Mouse (Mus musculus) v-Abl transformed pro-B cells (cell line): ENCODE results near the gene Hoxa10.

Experiments
- in situ Hi-C, 2 experiments: fragments of 400-800 bp; cut with MboI; formaldehyde crosslinking; loops; one replicate each; pipeline ENCODE4 v1.15.1; 2025; ENCODE audit not compliant: unreplicated experiment in 2 of 2

The Hoxa10 gene

DNA sequence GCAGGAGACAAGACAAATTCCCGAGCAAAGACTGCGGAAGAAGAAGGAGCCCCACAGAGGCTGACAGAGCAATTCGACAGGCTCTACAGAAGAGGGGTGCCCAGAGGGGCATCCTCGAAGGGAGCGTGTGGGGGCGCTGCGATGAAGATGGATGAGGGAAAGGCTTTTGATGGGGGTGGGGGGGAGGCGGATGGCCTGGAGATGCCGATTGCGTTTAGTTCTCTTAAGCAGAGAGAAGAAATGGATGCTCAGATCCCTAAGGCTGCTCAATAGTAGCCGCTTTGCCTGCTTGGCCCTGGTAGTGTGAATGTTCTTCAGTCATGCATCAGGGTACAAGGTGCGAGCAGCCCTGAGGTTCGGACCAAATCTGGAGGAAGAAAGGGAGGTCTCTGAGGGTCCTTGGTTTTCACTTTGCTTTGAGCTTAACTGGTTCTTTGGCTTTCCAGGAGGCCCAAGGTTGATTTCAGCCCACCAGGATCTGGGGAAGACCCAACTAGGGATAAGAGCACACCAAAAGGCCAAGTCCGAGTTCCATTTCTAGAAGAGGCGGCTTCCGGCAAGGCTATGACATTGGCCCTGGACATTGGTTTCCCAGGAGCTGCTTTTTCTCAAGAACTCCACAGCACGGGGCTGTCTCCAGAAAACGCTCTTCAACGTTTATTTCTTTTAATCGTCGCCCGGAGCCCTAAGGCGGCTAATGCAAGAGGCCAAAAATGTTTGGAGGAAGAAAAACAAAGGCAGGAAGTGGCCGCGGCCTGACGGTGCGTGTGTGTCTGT, 8.2 kb upstream of the Hoxa10 start:
- in situ Hi-C loops, result loop anchor here in 1 of 2 experiments (25.0 kb wide), 1 partner anchor 1587 kb away; the partner anchor contains the start of gene Npvf

DNA sequence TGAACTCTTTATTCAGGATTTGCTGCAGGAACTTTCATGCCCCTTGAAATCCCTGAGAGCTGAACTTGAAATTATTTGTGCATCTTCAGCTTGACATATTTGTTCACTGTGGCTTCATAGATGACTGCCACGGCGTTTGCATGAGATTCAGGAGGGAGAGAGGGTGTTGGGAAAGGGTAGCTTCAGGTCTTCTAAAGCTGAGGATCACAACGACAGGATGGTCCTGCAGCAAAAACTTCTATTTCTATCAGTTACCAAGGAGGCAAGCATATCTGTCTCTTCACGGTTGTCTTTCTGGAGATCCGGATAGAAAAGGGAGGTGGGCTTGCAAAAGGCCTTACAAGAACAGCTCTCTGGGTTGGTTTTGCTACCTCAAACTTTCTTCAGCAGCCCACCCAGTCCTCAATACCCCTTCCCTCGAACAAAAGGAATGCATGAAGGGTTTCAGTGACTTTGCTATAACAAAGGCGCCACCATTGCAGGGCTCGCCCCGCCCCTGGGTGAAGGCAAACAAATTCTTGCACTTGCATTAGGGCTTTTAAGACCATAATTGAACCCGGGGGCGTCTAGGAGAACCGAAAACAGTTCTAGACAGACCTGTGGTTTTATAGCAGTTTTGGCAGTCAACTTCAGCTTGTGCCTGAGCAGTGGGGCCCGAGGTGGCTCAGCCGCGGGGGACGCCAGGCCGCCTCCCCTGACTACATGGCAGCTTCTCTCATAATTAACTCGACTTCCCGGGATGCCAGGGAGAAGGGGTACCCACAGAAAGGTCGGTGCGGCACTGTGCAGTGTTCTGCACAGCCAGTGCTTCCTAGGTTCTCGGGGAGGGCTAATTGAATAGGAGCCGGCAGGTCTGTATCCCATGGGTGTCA, 7.3 kb upstream of the Hoxa10 start:
- in situ Hi-C loops, result loop anchor here in 1 of 2 experiments (25.0 kb wide), 1 partner anchor 1586 kb away; the partner anchor contains the start of gene Npvf

DNA sequence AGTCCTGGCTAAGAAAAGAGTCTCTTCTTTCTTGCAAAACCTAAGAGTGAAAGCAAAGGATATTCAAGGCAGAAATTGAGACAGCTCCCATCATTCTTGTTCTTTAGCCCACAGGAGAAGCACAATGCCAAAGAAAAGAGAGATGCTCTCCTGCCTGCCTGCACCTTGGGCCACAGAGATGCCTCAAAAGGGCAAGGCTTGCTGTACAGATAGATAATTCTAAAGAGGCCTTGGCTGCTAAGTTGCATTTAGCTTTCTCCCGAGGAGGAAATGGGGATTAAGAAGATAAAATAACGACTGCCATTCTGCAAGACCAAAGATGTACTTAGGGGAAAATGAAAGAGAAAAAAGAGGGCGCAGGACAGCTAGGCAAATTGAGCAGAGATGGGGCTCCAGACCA, 6.3 kb upstream of the Hoxa10 start:
- in situ Hi-C loops, result loop anchor here in 1 of 2 experiments (25.0 kb wide), 1 partner anchor 1585 kb away; the partner anchor contains the start of gene Npvf

DNA sequence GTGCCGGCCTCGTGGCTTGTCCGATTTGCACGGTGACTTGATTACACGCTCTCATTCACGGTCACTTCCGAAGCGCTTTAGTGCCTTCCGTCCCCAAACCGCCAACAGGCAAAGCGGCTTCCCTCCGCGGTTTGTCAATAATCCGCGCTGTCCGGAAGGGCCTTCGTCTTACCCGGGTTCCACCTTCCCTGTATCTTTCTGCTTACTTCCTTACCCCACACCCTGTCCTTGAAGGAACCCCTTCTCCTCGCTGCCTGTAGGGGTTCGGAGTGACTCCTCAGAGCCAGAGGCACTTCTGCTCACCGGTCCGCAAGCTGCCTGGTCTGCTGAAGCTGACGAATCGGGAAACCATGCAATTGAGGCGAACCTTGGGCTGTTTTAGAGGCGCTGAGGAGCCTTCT, 5.7 kb upstream of the Hoxa10 start:
- in situ Hi-C loops, result loop anchor here in 1 of 2 experiments (25.0 kb wide), 1 partner anchor 1584 kb away; the partner anchor contains the start of gene Npvf

DNA sequence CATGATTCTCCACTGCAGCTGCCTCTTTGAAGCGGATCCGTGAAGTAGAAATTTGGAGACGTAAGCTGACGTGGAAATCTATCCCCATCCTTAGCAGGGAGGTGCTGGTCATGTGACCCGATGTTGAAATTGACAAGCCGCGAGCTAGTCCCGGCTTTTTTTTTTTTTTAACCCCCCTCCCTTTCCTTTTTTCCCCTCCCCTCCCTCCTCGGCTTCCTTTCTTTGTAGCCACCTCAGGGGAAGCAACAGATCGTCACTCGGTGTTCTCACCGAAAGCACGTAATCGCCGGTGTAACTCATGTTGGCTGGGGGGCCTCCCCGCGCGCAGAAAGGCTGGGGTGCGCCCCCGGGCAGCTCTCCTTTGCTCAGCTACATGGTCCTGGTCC, 5.1 kb upstream of the Hoxa10 start, which contains the start of gene Hoxa11:
Gene Hoxa11 (minus strand): TSS at position 54 of the 386 bp plus-strand sequence.
- in situ Hi-C loops, result loop anchor here in 1 of 2 experiments (25.0 kb wide), 1 partner anchor 1583 kb away; the partner anchor contains the start of gene Npvf

DNA sequence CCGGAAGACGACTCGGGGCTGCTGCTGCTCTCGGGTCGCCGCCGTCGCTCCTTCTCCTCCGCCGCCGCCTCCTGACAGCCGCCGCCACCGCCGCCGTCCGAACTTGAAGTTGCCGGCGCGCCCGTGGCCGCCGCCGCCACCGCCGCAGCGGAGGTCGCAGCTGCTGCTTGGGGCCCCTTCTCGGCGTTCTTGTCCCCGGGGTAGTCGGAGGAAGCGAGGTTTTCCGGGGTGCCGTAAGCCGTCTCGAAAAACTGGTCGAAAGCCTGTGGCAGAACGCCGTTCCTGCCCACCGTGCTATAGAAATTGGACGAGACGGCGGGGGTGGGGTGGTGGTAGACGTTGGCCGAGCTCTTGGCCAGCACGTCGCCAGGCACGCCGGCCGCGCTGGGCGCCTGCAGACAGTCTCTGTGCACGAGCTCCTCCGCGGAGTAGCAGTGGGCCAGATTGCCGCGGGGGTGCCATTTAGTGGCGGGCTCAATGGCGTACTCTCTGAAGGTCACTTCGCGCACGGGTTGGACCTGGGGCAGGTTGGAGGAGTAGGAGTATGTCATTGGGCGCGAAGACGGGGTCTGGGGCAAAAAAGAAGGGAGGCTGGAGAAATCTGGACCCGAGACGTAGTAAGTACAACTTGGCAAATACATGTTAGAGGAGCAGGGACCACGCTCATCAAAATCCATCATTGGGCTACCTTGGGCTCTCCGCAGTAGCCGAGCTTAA, 4.5 kb upstream of the Hoxa10 start:
- in situ Hi-C loops, result loop anchor here in 1 of 2 experiments (25.0 kb wide), 1 partner anchor 1583 kb away; the partner anchor contains the start of gene Npvf

DNA sequence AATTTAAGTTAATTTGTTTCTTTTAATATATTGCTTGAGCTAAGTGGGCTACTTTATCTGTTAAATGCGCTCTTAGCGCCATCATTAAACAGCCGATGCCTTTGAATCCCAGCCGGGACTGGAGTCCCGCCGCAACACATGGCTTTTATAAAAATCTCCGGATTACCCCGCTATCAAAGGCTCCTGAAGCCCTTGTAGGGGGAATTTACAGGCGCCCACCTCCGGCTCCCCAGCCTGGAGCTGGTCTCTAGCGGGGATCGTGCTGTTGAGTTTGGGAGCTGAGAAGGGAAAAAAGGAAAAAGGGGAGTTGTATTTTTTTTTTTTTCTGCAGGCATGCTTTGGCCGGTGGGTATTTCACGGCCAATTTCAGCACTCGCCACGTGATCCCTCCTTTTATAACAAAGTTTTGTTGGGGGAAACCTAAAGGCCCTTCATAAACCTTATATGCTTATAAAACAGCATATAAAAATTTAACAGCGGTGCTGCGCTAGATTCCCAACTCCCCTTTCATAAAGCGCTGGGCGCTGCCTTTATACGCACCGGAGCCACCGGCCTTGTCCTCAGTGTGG, 3.9 kb upstream of the Hoxa10 start:
- in situ Hi-C loops, result loop anchor here in 1 of 2 experiments (25.0 kb wide), 1 partner anchor 1582 kb away; the partner anchor contains the start of gene Npvf

DNA sequence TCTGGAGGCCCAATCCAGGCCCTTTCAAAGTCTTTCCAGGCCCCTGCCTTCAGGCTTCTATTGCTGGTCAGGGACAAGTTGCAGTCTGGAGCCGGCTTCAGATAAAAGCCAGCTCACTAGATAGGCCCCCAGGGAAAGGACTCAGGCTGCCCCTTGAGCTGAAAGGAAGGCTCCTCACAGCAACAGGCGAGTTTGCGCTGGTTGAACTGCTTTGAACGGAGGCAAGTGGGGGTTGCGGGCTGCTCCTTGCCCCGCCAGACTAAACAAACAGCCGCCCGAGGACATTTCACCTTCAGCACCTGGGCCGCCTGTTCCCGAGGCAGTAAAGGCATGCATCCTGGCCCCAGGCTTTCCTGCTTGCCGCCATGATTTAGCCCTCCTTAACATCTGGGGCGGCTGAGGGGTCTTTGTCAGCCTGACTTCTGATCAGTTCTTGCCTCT, 3.0 kb upstream of the Hoxa10 start:
- in situ Hi-C loops, result loop anchor here in 1 of 2 experiments (25.0 kb wide), 1 partner anchor 1581 kb away; the partner anchor contains the start of gene Npvf

DNA sequence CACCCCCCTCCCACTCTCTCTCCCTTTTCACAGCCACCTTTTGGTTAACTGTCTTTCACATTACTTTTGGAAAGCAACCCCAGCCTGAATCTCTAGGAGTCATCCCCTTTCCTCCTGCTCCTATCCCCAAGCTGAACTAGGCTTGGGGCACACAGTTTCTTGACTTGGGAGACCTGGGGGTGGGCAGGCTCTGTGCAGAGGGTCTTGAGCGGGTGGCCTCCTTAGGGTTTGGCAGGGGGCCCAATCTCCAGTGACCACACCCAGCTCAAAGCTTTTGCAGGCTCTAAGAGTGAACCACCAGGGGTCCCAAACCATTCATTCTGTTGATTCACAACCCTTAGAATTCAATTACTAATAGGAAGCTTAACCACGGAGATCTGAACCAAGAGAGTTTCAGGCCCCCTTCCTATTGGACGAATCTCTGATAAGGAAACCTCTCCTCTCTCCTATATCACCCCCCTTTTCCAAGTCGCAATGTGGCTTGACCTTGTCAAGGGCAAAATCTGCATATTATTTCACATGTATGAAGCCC, 2.2 kb upstream of the Hoxa10 start:
- in situ Hi-C loops, result loop anchor here in 1 of 2 experiments (25.0 kb wide), 1 partner anchor 1581 kb away; the partner anchor contains the start of gene Npvf

DNA sequence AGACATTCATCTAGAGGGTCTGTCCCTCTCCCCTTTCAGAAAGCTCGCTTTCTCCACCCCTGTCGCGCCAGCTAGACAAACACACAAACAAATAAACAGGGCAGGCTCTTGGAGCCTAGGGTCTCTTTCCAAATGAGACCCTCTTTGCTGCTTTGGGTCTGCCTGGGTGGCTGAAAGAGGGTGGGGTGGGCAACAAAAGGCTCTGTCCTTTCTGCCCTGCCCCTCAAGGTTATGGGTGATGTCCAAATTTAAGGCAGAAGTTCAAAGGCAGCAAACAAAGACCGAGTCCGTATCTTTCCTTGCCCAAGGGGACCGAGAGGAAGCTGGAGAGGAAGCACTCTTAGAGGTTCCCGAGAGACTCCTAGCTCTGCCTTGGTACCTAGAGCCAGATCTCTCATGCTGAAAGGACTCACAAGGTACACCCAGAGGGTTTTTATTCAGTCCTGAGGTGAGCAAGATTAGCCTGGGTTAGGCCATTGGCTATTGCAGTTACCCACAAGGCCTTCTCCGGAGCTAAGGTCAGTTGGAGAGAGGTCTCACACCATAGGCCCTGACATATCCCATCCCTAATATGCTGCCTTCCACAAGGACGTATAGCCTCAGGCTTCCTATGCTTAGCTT, 457 bp upstream of the Hoxa10 start:
- in situ Hi-C loops, result loop anchor here in 1 of 2 experiments (25.0 kb wide), 1 partner anchor 1579 kb away; the partner anchor contains the start of gene Npvf

DNA sequence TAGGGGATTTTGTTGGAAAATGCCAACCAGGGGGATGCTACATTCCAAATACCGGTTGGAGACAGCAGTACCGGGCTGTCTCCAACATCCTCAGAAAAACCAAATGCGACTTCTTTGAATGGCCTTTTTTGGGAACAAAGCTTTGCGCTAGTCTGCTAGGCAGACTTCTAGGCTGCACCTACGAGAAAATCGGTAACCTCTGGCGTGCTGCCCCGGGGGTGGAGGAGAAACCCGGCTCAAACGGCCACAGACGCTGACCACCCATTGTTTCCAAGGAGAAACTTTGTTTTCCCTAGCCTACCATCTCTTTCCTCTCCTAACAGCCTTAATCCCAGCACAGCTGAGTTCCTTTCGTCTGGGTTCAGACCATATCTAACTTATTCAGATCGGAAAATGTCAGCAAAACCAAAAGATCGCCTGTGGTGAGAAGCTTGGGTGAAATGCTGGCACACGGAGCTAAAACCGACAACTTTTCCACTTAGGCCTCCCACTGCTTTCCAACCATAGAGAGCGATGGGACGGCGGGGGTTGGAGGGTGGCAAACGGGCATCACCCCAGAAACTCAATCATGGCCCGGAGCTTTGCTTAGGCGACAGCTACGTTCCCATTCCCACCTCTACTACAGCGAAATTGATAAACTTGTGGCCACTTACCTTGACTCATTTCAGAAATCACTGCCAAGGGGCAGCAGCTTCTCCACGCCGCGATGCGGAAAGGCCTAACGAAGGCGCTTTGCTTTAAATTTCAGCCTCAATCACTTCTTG, 847 bp downstream of the Hoxa10 start:
- in situ Hi-C loops, result loop anchor here in 1 of 2 experiments (25.0 kb wide), 1 partner anchor 1578 kb away; the partner anchor contains the start of gene Npvf

DNA sequence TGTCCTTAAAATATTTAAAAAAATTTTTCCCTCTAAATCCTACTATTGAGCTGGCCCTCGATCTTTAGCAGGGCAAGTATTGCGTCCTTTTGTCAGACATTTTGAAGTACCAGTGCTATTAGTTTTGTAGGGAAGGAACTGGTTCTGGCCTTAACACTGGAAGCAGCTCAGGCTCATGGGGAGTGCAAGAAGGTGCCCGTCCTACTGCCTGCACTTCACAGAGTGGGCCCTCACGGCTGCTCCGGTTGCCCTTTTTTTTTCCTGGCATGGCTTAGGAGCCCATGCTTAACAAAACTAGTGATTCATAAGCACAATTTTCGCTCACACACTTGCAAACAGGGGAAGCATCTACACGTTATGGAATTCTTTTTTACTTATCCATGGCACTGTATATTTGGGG, 1.7 kb downstream of the Hoxa10 start:
- in situ Hi-C loops, result loop anchor here in 1 of 2 experiments (25.0 kb wide), 1 partner anchor 1577 kb away; the partner anchor contains the start of gene Npvf

DNA sequence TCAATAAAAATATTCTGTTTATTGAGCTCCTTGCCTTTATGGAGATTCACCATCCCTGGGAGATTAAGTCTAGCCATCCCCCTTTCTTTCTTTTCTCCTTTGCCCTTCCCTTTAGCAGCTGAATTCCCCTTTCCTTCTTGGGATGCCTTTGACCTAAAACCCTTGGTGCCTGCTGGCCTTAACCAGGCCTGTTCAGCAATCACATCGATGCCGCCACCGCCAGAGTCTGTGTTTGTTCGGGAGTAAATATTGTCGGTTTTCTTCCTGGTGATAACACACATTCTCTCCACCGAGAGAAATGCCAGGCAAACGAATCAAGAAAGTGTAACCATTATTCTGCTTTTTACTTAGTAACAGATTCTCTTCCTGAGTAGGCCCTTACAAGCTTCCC, 2.5 kb downstream of the Hoxa10 start:
- in situ Hi-C loops, result loop anchor here in 1 of 2 experiments (25.0 kb wide), 1 partner anchor 1576 kb away; the partner anchor contains the start of gene Npvf

DNA sequence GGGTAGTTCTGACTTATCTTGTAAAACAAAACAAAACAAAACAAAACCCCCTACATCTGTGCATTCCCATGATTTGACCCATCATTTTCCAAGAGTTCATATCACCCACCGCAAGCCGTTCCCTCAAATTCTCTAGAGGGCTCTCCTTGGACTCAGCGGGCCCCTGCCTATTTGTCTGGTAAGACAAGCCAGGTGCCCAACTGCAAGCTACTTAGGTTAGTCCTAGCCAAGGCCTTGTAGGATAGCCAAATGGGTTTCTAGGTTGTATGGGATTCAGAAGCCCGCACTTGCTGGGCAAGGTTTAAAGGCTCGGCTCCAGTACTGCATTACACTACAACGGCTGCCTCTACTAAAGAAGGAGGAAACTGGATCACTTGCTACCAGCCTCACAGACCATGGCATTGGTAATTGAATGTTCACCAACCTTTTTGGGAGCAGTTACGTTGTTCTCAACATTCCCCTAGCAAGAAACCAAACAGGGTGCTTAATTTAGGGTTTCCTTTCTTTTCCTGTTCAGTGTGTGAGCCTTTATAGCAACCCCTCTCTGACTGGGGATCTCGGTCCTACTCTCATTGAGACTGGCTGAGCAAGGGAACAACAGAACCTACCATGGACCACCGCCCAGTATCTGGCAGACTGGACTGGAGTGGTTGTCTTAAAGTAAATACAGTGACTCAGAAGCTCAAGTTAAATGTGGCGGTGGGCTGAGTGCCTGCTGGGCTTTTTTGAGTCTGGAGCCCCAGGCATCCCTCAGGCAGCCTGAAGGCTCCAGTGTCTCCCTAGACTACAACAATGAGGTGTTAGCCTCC, 3.1 kb downstream of the Hoxa10 start:
- in situ Hi-C loops, result loop anchor here in 1 of 2 experiments (25.0 kb wide), 1 partner anchor 1575 kb away; the partner anchor contains the start of gene Npvf

DNA sequence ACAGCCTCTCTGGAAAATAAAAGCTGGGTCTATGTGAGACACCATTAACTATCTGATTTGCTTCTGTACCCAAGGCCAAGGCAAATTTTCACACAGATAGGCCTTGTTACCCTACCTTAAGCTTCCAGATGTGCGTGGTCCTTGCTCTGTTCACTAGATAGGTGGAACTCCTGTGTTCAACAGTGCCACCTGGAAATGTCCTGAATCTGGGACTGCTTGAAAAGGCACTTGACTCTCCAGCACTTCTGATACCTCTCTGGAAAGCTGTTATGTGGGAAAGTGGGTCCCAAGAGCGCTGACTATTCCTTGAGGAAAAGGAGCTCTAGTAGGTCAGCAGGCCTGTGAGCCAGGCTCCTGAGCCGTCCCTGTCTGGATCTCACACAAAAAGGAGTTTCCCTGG, 3.8 kb downstream of the Hoxa10 start:
- in situ Hi-C loops, result loop anchor here in 1 of 2 experiments (25.0 kb wide), 1 partner anchor 1575 kb away; the partner anchor contains the start of gene Npvf

DNA sequence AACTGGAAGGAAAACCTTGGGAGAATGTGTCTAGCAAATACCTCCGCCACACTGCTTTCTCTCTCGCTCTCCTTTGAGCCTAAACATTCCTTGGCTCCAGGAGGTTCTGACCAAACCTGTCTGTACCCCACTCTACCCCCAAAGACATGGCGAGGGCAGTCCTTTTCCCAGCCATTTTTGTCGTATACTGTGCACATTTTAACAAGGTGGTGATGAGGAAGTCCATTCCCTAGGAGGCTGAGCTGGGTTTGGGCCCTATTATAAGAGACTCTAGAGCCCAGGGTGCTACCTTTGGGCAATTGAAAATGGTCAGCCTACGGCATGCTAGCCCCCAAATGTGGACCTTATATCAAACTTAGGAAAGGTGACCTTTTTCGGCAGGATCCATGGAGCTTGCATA, 4.8 kb downstream of the Hoxa10 start:
- in situ Hi-C loops, result loop anchor here in 1 of 2 experiments (25.0 kb wide), 1 partner anchor 1574 kb away; the partner anchor contains the start of gene Npvf

DNA sequence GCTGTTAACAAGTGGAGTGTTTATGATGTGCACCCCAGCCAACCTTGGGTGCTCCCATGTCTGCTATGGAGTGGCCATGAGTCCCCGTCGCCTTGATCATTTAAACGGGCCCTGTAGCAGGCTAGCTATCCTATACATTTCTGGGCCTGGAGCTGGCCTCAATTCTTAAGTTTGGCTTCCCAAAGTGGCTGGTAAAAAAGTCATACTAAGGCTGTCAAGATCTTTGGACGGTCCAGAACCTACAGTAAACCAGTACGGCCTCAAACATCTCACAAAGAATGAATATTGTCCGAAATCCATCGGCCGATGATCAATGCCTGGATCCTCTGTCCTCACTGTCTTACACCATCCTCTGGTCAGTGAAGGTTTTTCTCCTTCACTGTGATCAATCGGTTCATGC, 5.4 kb downstream of the Hoxa10 start:
- in situ Hi-C loops, result loop anchor here in 1 of 2 experiments (25.0 kb wide), 1 partner anchor 1573 kb away; the partner anchor contains the start of gene Npvf
